Mouse (Mus musculus): ENCODE data around the gene Trap1.

DNA sequence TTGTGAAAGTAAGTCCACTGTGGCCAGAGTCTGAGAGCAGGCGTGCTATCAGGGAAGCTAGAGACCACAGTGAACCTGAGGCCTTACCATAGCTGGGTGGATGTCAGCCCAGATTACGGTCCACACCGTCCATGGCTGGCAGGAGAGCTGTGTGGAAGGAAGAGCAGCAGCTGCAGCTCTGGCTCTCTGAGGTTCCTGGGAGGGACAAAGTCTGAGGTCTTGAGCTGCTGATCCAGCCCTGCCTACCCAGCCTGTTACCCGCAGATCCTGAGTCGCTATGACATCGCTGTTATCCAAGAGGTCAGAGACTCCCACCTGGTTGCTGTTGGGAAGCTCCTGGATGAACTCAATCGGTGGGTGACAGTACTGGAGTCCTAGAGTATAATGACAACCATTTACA is 39.9 kb downstream of the Trap1 start:
- TF ChIP-seq ZNF384 (IDR thresholded peaks at IDR 0.05; ENCODE audit: low read depth, low read length) (no peak), HCFC1 (IDR thresholded peaks at IDR 0.05; ENCODE audit: borderline replicate concordance, insufficient read depth, low read length) (no peak), CHD2 (IDR thresholded peaks at IDR 0.05; ENCODE audit: low read depth, low read length) (no peak), MAFK (IDR thresholded peaks at IDR 0.05; ENCODE audit: insufficient read depth, low read depth, low read length) (no peak)

Data from ES-E14 (cell line).